Mouse (Mus musculus): Measurements from ENCODE around the gene Zbtb37. TPM values are rescaled to one million over a fixed set of nuclear protein-coding genes. Genes with fewer than 3 reads are reported as not detected.
"Not testable (repeated sequence)": the region's sequence is repeated elsewhere in the genome, so short reads cannot be mapped to it uniquely, and the experiment has no call there.

The Zbtb37 gene
- polyA plus RNA-seq, 1 experiment from 2014 or later, result 7.9 TPM

DNA sequence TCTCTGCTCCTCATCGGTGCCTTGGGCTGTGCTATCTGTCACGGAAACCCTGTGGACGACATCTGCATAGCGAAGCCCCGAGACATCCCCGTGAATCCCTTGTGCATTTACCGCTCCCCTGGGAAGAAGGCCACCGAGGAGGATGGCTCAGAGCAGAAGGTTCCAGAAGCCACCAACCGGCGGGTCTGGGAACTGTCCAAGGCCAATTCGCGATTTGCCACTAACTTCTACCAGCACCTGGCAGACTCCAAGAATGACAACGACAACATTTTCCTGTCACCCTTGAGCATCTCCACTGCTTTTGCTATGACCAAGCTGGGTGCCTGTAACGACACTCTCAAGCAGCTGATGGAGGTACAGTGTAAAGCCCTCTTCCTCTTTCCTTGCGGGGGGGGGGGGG, 45.3 kb downstream of the Zbtb37 start:
- no peak overlapping the region for H3K4me2 ChIP-seq
- no peak for ATAC-seq (ENCODE audit: insufficient number of reproducible peaks, low FRiP score, low TSS enrichment, low read depth)

DNA sequence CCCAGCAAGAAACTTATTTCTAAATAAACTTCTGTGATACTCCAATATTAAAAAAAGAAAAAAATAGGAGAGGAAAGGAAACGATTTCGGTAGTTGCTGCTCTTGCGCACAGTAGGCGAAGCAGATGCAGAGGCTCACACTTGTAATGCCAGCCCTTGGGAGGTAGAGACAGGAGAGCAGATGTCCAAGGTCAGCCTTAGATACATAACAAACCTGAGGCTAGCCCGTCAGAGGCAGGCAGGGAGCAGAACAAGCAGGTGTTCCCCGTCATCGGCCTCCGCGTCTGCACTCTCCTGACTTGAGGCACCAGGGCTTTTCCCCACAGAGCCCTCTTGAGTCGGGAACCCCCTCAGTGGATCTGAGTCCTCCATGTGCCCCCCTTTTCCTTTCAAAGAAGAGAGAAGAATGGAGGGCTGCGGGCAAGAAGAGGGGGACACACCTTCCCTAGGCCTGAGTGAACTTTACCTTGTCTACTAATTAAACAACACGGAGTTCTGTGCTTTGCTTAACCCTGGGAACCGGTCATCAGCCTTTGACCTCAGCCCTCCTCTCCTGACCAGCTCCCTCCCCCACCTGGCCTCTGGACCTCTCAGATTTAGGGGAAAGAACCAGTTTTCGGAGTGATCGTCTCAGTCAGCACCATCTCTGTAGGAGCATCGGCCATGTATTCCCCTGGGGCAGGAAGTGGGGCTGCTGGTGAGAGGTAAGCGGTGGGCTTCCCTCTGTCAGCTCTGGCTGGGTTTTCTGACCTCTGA, 47.6 kb downstream of the Zbtb37 start:
- WGBS, result 83% methylated on average over 17 of the region's 17 CpGs
- Histone ChIP-seq H3K36me3 (no peaks in the 10 kb centered on the region), H3K4me2 (no peak overlapping the region), H3K4me1 (no peaks in the 10 kb centered on the region), H3K9ac (no peak overlapping the region), H3K9me3 (no peaks in the 10 kb centered on the region), H3K4me3 (no peak overlapping the region), H3K27me3 (no peaks in the 10 kb centered on the region), H3K27ac (no peak overlapping the region)
- ATAC-seq (ENCODE audit: insufficient number of reproducible peaks, low FRiP score, low TSS enrichment, low read depth), result no peak

More for the DNA sequence above, 45.3 kb downstream of the Zbtb37 start:
- H3K4me3 ChIP-seq, result no peak overlapping the region
- H3K36me3 ChIP-seq, result no peaks in the 10 kb centered on the region
- H3K4me1 ChIP-seq, result no peaks in the 10 kb centered on the region
- H3K27me3 ChIP-seq, result no peaks in the 10 kb centered on the region
- H3K27ac ChIP-seq, result no peak overlapping the region
- no peak overlapping the region for H3K9ac ChIP-seq
- no peaks in the 10 kb centered on the region for H3K9me3 ChIP-seq
- 87% methylated on average over 15 of the region's 15 CpGs for WGBS

DNA sequence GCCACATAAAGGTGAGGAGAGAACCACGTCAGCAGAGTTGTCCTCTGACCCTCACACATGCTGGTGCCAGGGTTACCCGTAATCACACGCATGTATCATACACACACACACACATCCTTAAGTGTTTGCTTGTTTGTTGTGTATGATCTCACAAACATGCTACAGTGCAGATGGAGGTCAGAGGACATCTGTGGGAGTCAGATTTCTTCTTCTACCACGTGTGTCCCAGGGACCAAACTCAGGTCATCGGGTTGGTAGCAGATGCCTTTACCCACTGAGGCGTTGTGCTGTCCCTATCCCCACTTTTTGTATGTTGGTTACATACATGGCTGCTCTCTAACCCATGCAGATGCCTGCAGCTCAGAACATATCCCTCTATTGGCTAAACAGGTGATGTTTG, 49.2 kb downstream of the Zbtb37 start:
- no peak overlapping the region for H3K4me2 ChIP-seq
- H3K27ac ChIP-seq, result no peak overlapping the region
- H3K9me3 ChIP-seq, result no peaks in the 10 kb centered on the region
- no peaks in the 10 kb centered on the region for H3K36me3 ChIP-seq
- WGBS, result 75% methylated on average over 6 of the region's 6 CpGs
- ATAC-seq (ENCODE audit: insufficient number of reproducible peaks, low FRiP score, low TSS enrichment, low read depth), result no peak
- no peak overlapping the region for H3K9ac ChIP-seq
- no peaks in the 10 kb centered on the region for H3K4me1 ChIP-seq
- no peak overlapping the region for H3K4me3 ChIP-seq
- no peaks in the 10 kb centered on the region for H3K27me3 ChIP-seq

DNA sequence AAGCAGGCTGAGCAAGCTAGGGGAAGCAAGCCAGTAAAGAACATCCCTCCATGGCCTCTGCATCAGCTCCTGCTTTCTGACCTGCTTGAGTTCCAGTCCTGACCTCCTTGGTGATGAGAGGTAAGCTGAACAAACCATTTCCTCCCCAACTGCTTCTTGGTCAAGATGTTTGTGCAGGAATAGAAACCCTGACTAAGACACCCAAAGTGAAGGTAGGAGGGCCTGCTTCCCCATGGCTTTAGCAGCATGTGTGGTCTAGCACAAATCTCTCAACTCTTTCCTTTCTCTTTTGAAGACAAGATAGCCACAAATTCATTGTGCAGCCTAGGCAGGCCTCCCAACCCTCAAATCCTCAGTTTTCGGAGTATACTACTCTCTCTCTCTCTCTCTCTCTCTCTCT, 49.9 kb downstream of the Zbtb37 start:
- H3K4me1 ChIP-seq; H3K27ac ChIP-seq; H3K9me3 ChIP-seq; H3K36me3 ChIP-seq; H3K9ac ChIP-seq; H3K4me3 ChIP-seq; H3K4me2 ChIP-seq; H3K27me3 ChIP-seq; ATAC-seq (ENCODE audit: insufficient number of reproducible peaks, low FRiP score, low TSS enrichment, low read depth): not testable (repeated sequence)
- 65% methylated on average over 1 of the region's 1 CpGs for WGBS

DNA sequence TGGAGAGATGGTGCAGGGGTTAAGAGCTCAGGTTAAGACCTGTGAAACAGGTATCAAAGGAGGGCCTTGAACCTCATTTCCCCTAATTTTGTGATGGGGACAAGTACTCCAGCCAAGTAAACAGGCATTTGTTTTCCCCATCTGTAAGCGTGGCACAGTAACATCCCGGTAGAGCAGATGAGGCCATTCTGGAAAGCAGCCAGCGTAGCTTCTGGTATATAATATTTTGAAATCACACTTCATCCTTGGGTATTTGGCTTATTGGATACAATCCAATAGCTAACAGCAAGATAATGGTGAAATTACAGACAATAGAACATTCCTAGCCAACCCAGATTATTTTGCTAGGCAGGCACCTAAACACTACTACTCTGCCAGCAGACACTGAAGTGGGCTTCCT, 51.8 kb downstream of the Zbtb37 start:
- no peaks in the 10 kb centered on the region for H3K4me1 ChIP-seq
- H3K27ac ChIP-seq, result no peak overlapping the region
- no peaks in the 10 kb centered on the region for H3K27me3 ChIP-seq
- H3K9ac ChIP-seq, result no peak overlapping the region
- ATAC-seq (ENCODE audit: insufficient number of reproducible peaks, low FRiP score, low TSS enrichment, low read depth), result no peak
- H3K4me2 ChIP-seq, result no peak overlapping the region
- H3K4me3 ChIP-seq, result no peak overlapping the region
- no peaks in the 10 kb centered on the region for H3K36me3 ChIP-seq
- no peaks in the 10 kb centered on the region for H3K9me3 ChIP-seq
- WGBS, result 54% methylated on average over 3 of the region's 3 CpGs

DNA sequence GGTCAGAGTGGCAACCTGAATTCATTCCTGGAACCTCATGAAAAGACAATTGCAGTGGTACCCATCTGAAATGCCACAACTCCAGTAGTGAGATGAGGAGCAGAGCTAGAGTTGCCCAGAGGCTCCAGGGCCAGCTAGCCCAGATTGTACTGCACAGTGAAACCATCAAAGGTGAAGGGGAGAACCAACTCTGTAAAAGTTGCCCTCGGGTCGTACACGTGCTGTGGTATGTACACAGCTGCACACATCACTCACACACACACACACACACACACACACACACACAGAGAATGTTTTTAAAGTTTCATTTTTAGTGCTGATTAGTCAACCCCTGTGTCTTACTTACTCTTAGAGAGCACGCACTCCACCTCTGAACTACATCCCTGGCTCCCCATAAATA, 53.3 kb downstream of the Zbtb37 start:
- Histone ChIP-seq H3K4me1 (no peaks in the 10 kb centered on the region), H3K36me3 (no peaks in the 10 kb centered on the region), H3K4me2 (no peak overlapping the region), H3K9ac (no peak overlapping the region), H3K27me3 (no peaks in the 10 kb centered on the region), H3K4me3 (no peak overlapping the region), H3K9me3 (no peaks in the 10 kb centered on the region), H3K27ac (no peak overlapping the region)
- WGBS, result 78% methylated on average over 4 of the region's 4 CpGs
- no peak for ATAC-seq (ENCODE audit: insufficient number of reproducible peaks, low FRiP score, low TSS enrichment, low read depth)

DNA sequence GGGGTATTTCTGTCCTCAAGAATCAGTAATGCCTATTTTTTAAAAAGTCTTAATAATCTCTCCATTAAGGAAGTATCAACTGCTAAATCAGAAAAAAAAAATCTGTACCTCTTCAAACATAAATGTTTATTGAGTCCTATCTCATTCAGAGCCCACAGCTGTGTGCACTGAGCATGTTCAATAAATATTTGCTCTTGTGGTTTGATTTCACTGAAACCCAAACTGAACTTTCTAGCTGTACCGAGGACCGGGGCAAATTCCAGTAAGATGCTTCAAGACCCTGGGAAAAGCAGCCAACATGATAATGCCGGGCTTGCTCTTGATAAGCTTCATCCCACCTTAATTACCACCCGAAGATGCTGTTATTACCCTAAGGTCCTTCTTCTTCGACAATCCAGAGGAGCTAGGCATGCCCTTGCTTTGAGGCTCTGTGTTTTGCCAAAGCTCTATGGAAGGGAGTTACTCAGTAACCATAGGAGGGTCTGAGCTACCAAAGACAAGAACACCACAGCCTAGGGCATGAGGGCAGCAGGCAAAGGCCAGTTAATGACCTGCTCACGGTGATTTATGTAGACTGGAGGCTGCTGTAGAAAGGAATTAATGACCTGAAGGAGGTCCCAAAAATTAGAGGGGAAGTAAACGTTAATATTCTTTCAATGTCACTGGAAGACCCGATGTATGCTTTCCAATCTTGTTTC, 54.0 kb downstream of the Zbtb37 start:
- 69% methylated on average over 8 of the region's 8 CpGs for WGBS

DNA sequence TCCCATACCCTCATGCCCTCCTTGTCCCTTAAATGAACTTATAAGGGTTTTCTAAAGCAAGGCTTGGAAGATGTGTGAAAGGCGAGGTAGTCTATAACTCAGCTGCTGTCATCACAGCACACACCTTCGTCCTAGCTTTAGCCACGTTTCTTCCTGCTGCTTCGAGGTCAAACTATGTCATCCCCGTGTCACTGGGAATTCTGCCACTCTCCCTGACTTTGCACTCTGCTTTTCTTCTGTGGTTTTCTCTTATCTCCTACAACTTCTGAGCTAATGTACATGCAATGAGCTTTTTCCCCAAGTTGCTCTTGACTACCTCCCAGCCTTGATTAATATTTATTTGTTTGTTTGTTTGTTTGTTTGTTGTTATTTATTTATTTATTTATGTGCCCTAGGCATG, 54.6 kb downstream of the Zbtb37 start:
- no peak overlapping the region for H3K4me3 ChIP-seq
- H3K9ac ChIP-seq, result no peak overlapping the region
- no peak overlapping the region for H3K27ac ChIP-seq
- H3K4me1 ChIP-seq, result no peaks in the 10 kb centered on the region
- 0 out of 2 replicates have a peak, but pooled peaks cover 3% of the 10 kb centered on the region for H3K36me3 ChIP-seq
- no peak overlapping the region for H3K4me2 ChIP-seq
- no peak for ATAC-seq (ENCODE audit: insufficient number of reproducible peaks, low FRiP score, low TSS enrichment, low read depth)
- H3K9me3 ChIP-seq, result no peaks in the 10 kb centered on the region
- WGBS, result 79% methylated on average over 5 of the region's 5 CpGs
- H3K27me3 ChIP-seq, result no peaks in the 10 kb centered on the region

More for the DNA sequence above, 54.0 kb downstream of the Zbtb37 start:
- no peaks in the 10 kb centered on the region for H3K36me3 ChIP-seq
- ATAC-seq (ENCODE audit: insufficient number of reproducible peaks, low FRiP score, low TSS enrichment, low read depth), result no peak
- H3K4me3 ChIP-seq, result no peak overlapping the region
- no peaks in the 10 kb centered on the region for H3K9me3 ChIP-seq
- H3K9ac ChIP-seq, result no peak overlapping the region
- H3K4me1 ChIP-seq, result no peaks in the 10 kb centered on the region
- no peaks in the 10 kb centered on the region for H3K27me3 ChIP-seq
- H3K4me2 ChIP-seq, result no peak overlapping the region
- H3K27ac ChIP-seq, result no peak overlapping the region

DNA sequence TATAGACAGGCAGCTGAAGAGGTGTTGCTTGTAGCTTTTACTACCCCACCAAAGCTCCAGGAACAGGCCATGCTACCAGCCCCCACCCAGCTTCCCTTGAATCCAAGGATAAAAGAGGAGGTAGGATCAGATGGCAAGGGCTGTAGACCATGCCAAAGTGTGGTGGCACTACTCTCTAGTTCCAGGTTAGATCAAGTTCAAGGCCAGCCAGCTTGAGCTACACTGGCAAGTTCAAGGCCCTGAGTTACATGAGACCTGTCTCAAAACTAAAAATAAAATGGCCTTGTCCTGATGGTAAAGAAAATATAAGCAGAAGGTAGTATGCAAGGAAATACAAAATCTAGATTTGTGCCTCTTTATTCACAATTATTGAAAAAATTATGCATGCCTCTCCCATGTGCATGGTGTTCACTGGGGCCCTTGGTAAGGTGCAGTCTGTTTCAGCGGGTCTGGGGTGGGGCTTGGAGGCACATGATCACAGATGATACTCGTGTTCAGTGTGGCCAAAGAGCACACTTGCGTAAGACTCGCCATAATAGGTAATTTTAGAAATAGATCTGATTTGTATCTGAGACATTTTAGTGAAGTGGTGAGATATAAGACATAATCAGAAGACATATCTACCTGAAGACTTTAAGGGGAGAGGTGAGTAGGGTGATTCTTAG, 56.4 kb downstream of the Zbtb37 start, which contains the start of gene Serpinc1:
Serpinc1 (plus strand) TSS at position 515 of the 665 bp plus-strand sequence.
- Histone ChIP-seq H3K9me3 (no peaks in the 10 kb centered on the region), H3K9ac (no peak within 1 kb of the TSS), H3K4me3 (no peak within 1 kb of the TSS), H3K27me3 (no peaks in the 10 kb centered on the region), H3K4me2 (no peak within 1 kb of the TSS), H3K4me1 (no peaks in the 10 kb centered on the region), H3K36me3 (0 out of 2 replicates have a peak, but pooled peaks cover 3% of the 10 kb centered on the region), H3K27ac (no peak within 1 kb of the TSS)
- ATAC-seq (ENCODE audit: insufficient number of reproducible peaks, low FRiP score, low TSS enrichment, low read depth), result no peak
- WGBS, result 83% methylated on average over 4 of the region's 4 CpGs

DNA sequence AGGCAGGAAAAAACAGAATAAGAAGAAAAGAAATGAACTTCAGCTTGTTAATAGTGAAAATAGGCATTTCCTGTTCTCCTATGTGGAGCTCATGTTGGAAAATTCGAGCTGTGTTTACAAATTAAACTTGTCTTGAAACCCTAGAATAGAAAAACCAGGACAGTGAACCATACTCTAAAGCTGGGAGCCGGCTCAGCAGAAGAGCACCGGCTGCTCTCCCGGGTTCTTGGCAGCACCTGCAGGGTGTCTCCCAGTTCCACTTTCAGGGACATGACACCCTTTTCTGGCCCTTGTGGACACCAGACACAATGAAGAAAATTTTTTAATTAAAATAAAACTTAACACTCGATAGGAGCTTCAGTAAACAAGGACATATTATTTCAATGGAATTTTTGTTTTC, 66.0 kb downstream of the Zbtb37 start:
- no peak for ATAC-seq (ENCODE audit: insufficient number of reproducible peaks, low FRiP score, low TSS enrichment, low read depth)
- no peak overlapping the region for H3K4me2 ChIP-seq
- peaks cover 43% of the 10 kb centered on the region for H3K36me3 ChIP-seq
- H3K9me3 ChIP-seq, result no peaks in the 10 kb centered on the region
- 87% methylated on average over 5 of the region's 5 CpGs for WGBS
- no peak overlapping the region for H3K4me3 ChIP-seq
- no peaks in the 10 kb centered on the region for H3K27me3 ChIP-seq
- H3K9ac ChIP-seq, result no peak overlapping the region
- H3K4me1 ChIP-seq, result no peaks in the 10 kb centered on the region
- H3K27ac ChIP-seq, result no peak overlapping the region

DNA sequence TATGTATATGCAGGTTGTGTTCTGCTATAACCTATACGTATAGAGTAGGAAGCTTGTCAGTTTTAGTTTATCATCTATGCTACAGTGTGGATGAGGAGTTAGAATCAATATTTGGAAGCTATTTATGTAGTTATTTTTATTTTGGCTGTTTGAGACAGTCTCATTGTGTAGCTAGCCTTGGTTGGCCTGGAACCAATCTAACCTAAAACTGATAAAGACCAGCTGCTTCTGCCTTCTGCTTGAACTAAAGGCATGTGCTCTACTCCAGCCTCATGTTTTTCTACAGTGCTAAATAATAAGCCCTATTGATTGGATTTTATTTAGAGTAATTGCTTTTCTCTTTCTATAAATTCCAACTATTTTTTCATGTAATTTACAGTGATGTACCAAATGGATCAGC, 67.4 kb downstream of the Zbtb37 start:
- H3K4me1 ChIP-seq, result no peaks in the 10 kb centered on the region
- no peak overlapping the region for H3K4me3 ChIP-seq
- H3K27ac ChIP-seq, result no peak overlapping the region
- H3K36me3 ChIP-seq, result peaks cover 56% of the 10 kb centered on the region
- H3K9me3 ChIP-seq, result no peaks in the 10 kb centered on the region
- no peak overlapping the region for H3K9ac ChIP-seq
- ATAC-seq (ENCODE audit: insufficient number of reproducible peaks, low FRiP score, low TSS enrichment, low read depth), result no peak
- no peak overlapping the region for H3K4me2 ChIP-seq
- H3K27me3 ChIP-seq, result no peaks in the 10 kb centered on the region
- 88% methylated on average over 1 of the region's 1 CpGs for WGBS

DNA sequence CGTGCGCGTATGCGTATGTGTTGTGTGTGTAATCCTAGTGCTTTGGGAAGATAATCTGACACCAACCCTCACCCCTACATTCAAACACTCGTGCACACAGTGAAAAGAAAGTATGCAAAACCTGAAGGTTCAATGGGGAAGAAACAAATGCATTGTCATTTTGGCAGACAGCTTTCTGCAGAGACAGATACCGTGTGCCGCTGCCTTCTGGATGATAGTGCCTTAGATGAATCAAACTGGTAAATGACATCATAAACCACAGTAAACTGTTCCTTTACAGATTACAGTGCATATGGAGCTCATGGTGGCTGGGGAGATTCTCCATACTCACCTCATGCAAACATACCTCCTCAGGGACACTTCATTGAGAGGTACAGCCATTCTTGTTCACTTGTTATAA, 71.5 kb downstream of the Zbtb37 start:
- WGBS, result 93% methylated on average over 7 of the region's 7 CpGs
- peaks cover 61% of the 10 kb centered on the region for H3K36me3 ChIP-seq
- no peak overlapping the region for H3K4me3 ChIP-seq
- H3K9me3 ChIP-seq, result no peaks in the 10 kb centered on the region
- H3K4me1 ChIP-seq, result no peaks in the 10 kb centered on the region
- no peak overlapping the region for H3K4me2 ChIP-seq
- no peak overlapping the region for H3K27ac ChIP-seq
- no peaks in the 10 kb centered on the region for H3K27me3 ChIP-seq
- no peak for ATAC-seq (ENCODE audit: insufficient number of reproducible peaks, low FRiP score, low TSS enrichment, low read depth)
- no peak overlapping the region for H3K9ac ChIP-seq

All from limb, embryonic 15.5 days (tissue).